Mouse (Mus musculus): ENCODE results near the gene Prpf3. TPM values are rescaled to one million over a fixed set of nuclear protein-coding genes. Genes with fewer than 3 reads are reported as not detected.
"Not testable (repeated sequence)": the region's sequence is repeated elsewhere in the genome, so short reads cannot be mapped to it uniquely, and the experiment has no call there.

Gene Prpf3
- polyA plus RNA-seq, 1 experiment from 2014 or later = 46.1 TPM

DNA sequence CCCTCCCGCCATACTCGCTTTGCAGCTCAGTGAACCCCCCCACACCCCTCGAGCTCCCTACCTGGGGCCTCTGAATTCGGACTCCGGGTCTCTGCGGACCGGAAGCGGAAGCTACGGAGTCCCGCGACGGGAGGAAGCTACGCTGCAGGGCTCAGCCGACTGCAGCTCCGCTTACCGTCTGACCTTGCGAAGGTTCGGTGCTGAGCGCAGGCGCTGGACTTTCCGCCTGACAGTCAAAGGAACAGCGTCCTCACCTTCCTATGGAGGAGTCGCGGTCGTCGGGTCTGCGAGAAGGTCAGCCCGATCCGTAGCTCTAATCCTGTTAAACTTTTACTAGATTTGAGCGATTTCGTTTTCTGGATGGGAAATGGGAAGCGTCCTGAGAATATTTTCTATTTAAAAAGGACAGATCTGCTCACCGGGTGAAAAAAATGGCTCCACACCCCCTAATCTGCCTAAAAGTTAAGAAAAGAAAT, 15.7 kb upstream of the Prpf3 start, which contains the start of gene Mrps21:
Gene Mrps21 (minus strand): TSS at position 128 of the 476 bp plus-strand sequence.
- peak within 1 kb of the TSS; percentile 66 for H3K9ac ChIP-seq
- H3K36me3 ChIP-seq = peaks cover 20% of the 10 kb centered on the region
- H3K4me3 ChIP-seq = peak within 1 kb of the TSS; percentile 56
- no peaks in the 10 kb centered on the region for H3K9me3 ChIP-seq
- H3K27ac ChIP-seq = peak within 1 kb of the TSS; percentile 83
- H3K27me3 ChIP-seq = no peaks in the 10 kb centered on the region
- under 1% methylated on average over 33 of the region's 33 CpGs for WGBS
- H3K4me2 ChIP-seq = peak within 1 kb of the TSS; percentile 56
- peaks cover 18% of the 10 kb centered on the region for H3K4me1 ChIP-seq
- peak; percentile 88 for ATAC-seq (ENCODE audit: insufficient number of reproducible peaks, low FRiP score, low TSS enrichment, low read depth)

DNA sequence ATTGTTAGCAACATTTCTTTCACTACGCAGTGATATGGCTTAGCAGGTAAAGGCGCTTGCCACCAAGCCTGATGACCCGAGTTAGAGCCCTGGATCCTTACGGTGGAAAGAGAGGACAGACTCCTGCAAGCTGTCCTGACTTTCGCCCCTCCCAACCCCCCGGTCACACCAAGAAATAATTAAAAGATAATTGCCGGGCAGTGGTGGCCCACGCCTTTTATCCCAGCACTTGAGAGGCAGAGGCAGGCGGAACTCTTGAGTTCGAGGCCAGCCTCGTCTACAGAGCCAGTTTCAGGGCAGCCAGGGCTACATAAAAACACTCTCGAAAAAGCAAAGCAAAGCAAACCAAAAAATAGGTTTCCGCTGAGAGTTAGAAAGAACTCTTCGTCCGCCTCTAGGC, 15.3 kb upstream of the Prpf3 start:
- Histone ChIP-seq H3K9ac (peak overlapping the region; percentile 66), H3K9me3 (no peaks in the 10 kb centered on the region), H3K4me2 (peak overlapping the region; percentile 56), H3K27me3 (no peaks in the 10 kb centered on the region), H3K27ac (peak overlapping the region; percentile 83), H3K4me1 (peaks cover 18% of the 10 kb centered on the region), H3K36me3 (peaks cover 22% of the 10 kb centered on the region), H3K4me3 (peak overlapping the region; percentile 56)
- no peak for ATAC-seq (ENCODE audit: insufficient number of reproducible peaks, low FRiP score, low TSS enrichment, low read depth)
- 6% methylated on average over 15 of the region's 15 CpGs for WGBS

DNA sequence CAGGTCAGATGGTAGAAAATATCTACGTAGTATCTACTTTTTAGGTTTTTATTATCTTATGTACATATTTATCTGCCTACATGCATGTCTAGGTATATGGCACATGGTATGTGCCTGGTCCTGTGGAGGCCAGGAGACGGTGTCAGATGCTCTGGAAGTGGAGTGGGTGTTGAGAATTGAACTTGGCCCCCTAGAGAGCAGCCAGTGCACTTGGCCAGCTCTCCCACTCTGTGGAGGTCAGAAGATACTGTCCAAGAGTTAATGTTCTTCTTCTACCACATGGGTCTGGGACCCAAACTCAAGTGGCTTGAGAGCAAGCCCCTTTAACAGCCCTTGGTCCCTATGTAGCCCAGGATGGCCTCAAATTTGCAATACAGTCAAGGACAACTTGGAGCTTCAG, 11.7 kb upstream of the Prpf3 start:
- Histone ChIP-seq H3K27me3 (no peaks in the 10 kb centered on the region), H3K9me3 (no peaks in the 10 kb centered on the region), H3K36me3 (peaks cover 50% of the 10 kb centered on the region), H3K4me3 (no peak overlapping the region), H3K9ac (no peak overlapping the region), H3K4me2 (no peak overlapping the region), H3K4me1 (peaks cover 15% of the 10 kb centered on the region), H3K27ac (no peak overlapping the region)
- 92% methylated on average over 2 of the region's 2 CpGs for WGBS
- no peak for ATAC-seq (ENCODE audit: insufficient number of reproducible peaks, low FRiP score, low TSS enrichment, low read depth)

- Histone ChIP-seq H3K9me3 (no peaks in the 10 kb centered on the region), H3K36me3 (peaks cover 50% of the 10 kb centered on the region), H3K27ac (no peak overlapping the region), H3K4me2 (no peak overlapping the region), H3K4me3 (no peak overlapping the region), H3K4me1 (peaks cover 10% of the 10 kb centered on the region; the same call in 1 of the 2 replicates), H3K9ac (no peak overlapping the region), H3K27me3 (no peaks in the 10 kb centered on the region)
- no peak for ATAC-seq (ENCODE audit: insufficient number of reproducible peaks, low FRiP score, low TSS enrichment, low read depth)
- WGBS = 88% methylated on average over 5 of the region's 5 CpGs
These were observed 10.4 kb upstream of the Prpf3 start for GRCm38 (mm10) chr3:95866071-95866470.

GRCm38 (mm10) chr3:95865571-95865970, 9.9 kb upstream of the Prpf3 start:
- no peak overlapping the region for H3K4me3 ChIP-seq
- 90% methylated on average over 20 of the region's 20 CpGs for WGBS
- ATAC-seq (ENCODE audit: insufficient number of reproducible peaks, low FRiP score, low TSS enrichment, low read depth) = no peak

GRCm38 (mm10) chr3:95865050-95865449, 9.4 kb upstream of the Prpf3 start:
- H3K9ac ChIP-seq = no peak overlapping the region
- H3K27ac ChIP-seq = no peak overlapping the region
- 87% methylated on average over 5 of the region's 5 CpGs for WGBS
- no peaks in the 10 kb centered on the region for H3K27me3 ChIP-seq
- peaks cover 50% of the 10 kb centered on the region for H3K36me3 ChIP-seq
- ATAC-seq (ENCODE audit: insufficient number of reproducible peaks, low FRiP score, low TSS enrichment, low read depth) = no peak
- no peak overlapping the region for H3K4me2 ChIP-seq
- H3K4me3 ChIP-seq = no peak overlapping the region
- peaks cover 3% of the 10 kb centered on the region; the same call in 1 of the 2 replicates for H3K4me1 ChIP-seq
- H3K9me3 ChIP-seq = no peaks in the 10 kb centered on the region

More at GRCm38 (mm10) chr3:95865571-95865970, 9.9 kb upstream of the Prpf3 start:
- Histone ChIP-seq H3K36me3 (peaks cover 50% of the 10 kb centered on the region), H3K27ac (no peak overlapping the region), H3K4me1 (peaks cover 8% of the 10 kb centered on the region; the same call in 1 of the 2 replicates), H3K9me3 (no peaks in the 10 kb centered on the region), H3K27me3 (no peaks in the 10 kb centered on the region), H3K4me2 (no peak overlapping the region), H3K9ac (no peak overlapping the region)

- no peaks in the 10 kb centered on the region for H3K9me3 ChIP-seq
- H3K27me3 ChIP-seq = no peaks in the 10 kb centered on the region
- no peak for ATAC-seq (ENCODE audit: insufficient number of reproducible peaks, low FRiP score, low TSS enrichment, low read depth)
- peaks cover 42% of the 10 kb centered on the region for H3K36me3 ChIP-seq
- no peaks in the 10 kb centered on the region for H3K4me1 ChIP-seq
- WGBS = 69% methylated on average over 7 of the region's 7 CpGs
- H3K9ac ChIP-seq = no peak overlapping the region
- H3K4me2 ChIP-seq = no peak overlapping the region
- no peak overlapping the region for H3K27ac ChIP-seq
- no peak overlapping the region for H3K4me3 ChIP-seq
These were observed 7.9 kb upstream of the Prpf3 start for GRCm38 (mm10) chr3:95863578-95863977.

- no peak overlapping the region for H3K4me2 ChIP-seq
- no peak for ATAC-seq (ENCODE audit: insufficient number of reproducible peaks, low FRiP score, low TSS enrichment, low read depth)
- WGBS = 52% methylated on average over 2 of the region's 2 CpGs
- peaks cover 31% of the 10 kb centered on the region for H3K36me3 ChIP-seq
- no peaks in the 10 kb centered on the region for H3K4me1 ChIP-seq
- H3K9ac ChIP-seq = no peak overlapping the region
- H3K27me3 ChIP-seq = no peaks in the 10 kb centered on the region
- H3K9me3 ChIP-seq = no peaks in the 10 kb centered on the region
- H3K27ac ChIP-seq = no peak overlapping the region
- H3K4me3 ChIP-seq = no peak overlapping the region
These were observed 6.1 kb upstream of the Prpf3 start for GRCm38 (mm10) chr3:95861796-95862195.

DNA sequence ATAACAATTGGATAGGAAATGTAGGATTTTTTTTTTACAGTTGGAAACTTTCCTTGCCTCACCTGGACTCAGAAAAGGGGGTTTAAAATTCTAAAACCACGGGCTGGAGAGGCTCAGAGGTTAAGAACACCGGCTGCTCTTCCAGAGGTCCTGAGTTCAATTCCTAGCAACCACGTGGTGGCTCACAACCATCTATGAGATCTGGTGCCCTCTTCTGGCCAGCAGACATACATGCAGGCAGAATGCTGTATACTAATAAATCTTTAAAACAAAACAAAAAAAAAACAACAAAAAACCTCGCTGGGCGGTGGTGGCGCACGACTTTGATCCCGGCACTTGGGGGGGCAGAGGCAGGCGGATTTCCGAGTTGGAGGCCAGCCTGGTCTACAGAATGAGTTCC, 5.5 kb upstream of the Prpf3 start:
- H3K36me3 ChIP-seq = peaks cover 31% of the 10 kb centered on the region
- H3K9ac ChIP-seq = no peak overlapping the region
- H3K4me1 ChIP-seq = no peaks in the 10 kb centered on the region
- 79% methylated on average over 10 of the region's 10 CpGs for WGBS
- ATAC-seq (ENCODE audit: insufficient number of reproducible peaks, low FRiP score, low TSS enrichment, low read depth) = no peak
- H3K9me3 ChIP-seq = no peaks in the 10 kb centered on the region
- H3K4me3 ChIP-seq = no peak overlapping the region
- no peaks in the 10 kb centered on the region for H3K27me3 ChIP-seq
- H3K27ac ChIP-seq = no peak overlapping the region
- H3K4me2 ChIP-seq = no peak overlapping the region

DNA sequence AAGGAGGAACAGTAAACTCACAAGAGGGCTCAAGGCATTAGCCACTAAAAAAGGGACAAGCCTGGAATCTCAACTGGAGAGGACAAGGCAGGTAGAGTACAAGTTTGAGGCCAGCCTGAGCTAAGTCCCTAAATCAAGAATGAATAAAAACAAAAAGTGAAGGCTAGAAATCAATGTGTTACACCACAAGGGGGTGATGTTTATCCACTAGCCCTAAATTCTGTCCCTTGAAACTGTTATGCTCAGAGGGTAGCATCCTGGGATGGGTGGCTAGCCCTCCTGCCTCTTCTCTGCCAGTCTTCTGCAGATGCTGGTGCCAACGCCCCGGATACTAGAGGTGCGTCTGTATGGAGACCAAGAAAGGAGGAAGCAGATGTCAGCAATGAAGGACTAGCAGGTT, 4.6 kb upstream of the Prpf3 start:
- Histone ChIP-seq H3K9me3 (no peaks in the 10 kb centered on the region), H3K4me3 (no peak overlapping the region), H3K4me2 (no peak overlapping the region), H3K36me3 (peaks cover 22% of the 10 kb centered on the region), H3K4me1 (no peaks in the 10 kb centered on the region), H3K9ac (no peak overlapping the region), H3K27ac (no peak overlapping the region), H3K27me3 (no peaks in the 10 kb centered on the region)
- WGBS = 86% methylated on average over 3 of the region's 3 CpGs
- ATAC-seq (ENCODE audit: insufficient number of reproducible peaks, low FRiP score, low TSS enrichment, low read depth) = no peak

- not testable (repeated sequence) for H3K27me3 ChIP-seq
These were observed 2.6 kb upstream of the Prpf3 start for GRCm38 (mm10) chr3:95858278-95858677.

GRCm38 (mm10) chr3:95857050-95857449, 1.4 kb upstream of the Prpf3 start:
- H3K4me1 ChIP-seq; ATAC-seq (ENCODE audit: insufficient number of reproducible peaks, low FRiP score, low TSS enrichment, low read depth); H3K4me2 ChIP-seq; H3K27me3 ChIP-seq; H3K4me3 ChIP-seq; H3K9ac ChIP-seq; H3K9me3 ChIP-seq; H3K27ac ChIP-seq: not testable (repeated sequence)
- peaks cover 13% of the 10 kb centered on the region for H3K36me3 ChIP-seq
- WGBS = 87% methylated on average over 1 of the region's 1 CpGs

More at GRCm38 (mm10) chr3:95858278-95858677, 2.6 kb upstream of the Prpf3 start:
- 85% methylated on average over 3 of the region's 3 CpGs for WGBS
- not testable (repeated sequence) for H3K36me3 ChIP-seq; H3K27ac ChIP-seq; H3K4me3 ChIP-seq; H3K4me1 ChIP-seq; H3K4me2 ChIP-seq; ATAC-seq (ENCODE audit: insufficient number of reproducible peaks, low FRiP score, low TSS enrichment, low read depth); H3K9me3 ChIP-seq; H3K9ac ChIP-seq

DNA sequence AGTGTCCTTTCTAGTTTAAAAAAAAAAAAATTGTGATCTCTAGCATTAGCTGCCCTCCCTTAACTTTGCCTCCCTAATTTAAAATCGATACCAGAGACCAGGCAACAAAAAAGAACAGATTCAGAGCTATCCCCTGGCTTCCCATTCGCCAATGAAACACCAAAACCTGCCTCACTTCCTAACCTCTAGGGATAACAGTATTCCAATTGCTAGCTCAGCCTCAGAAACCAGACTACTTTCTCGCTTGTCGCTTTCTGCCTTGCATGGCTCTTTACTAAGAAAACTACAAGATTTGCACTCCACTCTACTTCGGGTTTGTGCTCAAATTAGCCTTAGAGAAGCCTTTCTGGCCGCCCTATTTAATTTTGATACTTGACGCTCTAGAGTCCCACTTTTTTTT, 430 bp upstream of the Prpf3 start:
- Histone ChIP-seq H3K9me3 (no peaks in the 10 kb centered on the region), H3K36me3 (peaks cover 20% of the 10 kb centered on the region), H3K27ac (peak overlapping the region; percentile 85), H3K4me1 (no peaks in the 10 kb centered on the region), H3K9ac (peak overlapping the region; percentile 89), H3K4me3 (peak overlapping the region; percentile 86), H3K27me3 (no peaks in the 10 kb centered on the region), H3K4me2 (peak overlapping the region; percentile 55)
- WGBS = 20% methylated on average over 7 of the region's 7 CpGs
- ATAC-seq (ENCODE audit: insufficient number of reproducible peaks, low FRiP score, low TSS enrichment, low read depth) = no peak

Data from limb, embryonic 15.5 days (tissue).